Mouse (Mus musculus) lung, adult 2 months (tissue): ENCODE data around the gene Slc45a3.

ENCODE experiments used
- CTCF ChIP-seq: fragments of 200-500 bp; IDR thresholded peaks from 2 replicates; pipeline ENCODE4 v1.5.1; 2011; ENCODE audit warnings: mild to moderate bottlenecking, low read length, control low read depth; ENCODE audit not compliant: insufficient read depth
- POLR2A ChIP-seq: fragments of 200-500 bp; IDR thresholded peaks from 2 replicates; pipeline ENCODE4 v1.6.1; 2011; ENCODE audit warnings: low read depth, mild to moderate bottlenecking, control low read depth, low read length, borderline replicate concordance; ENCODE audit errors: extremely low read depth

- TF ChIP-seq CTCF (no peak), POLR2A (no peak)
Measured at GRCm38 (mm10) chr1:131955131-131955757, 7.5 kb upstream of the Slc45a3 start.
